Mouse (Mus musculus): ENCODE results near the gene Gm20696. TPM values are rescaled to one million over a fixed set of nuclear protein-coding genes. Genes with fewer than 3 reads are reported as not detected.

Gene Gm20696
- polyA plus RNA-seq, 1 experiment from 2014 or later, result 2.6 TPM

DNA sequence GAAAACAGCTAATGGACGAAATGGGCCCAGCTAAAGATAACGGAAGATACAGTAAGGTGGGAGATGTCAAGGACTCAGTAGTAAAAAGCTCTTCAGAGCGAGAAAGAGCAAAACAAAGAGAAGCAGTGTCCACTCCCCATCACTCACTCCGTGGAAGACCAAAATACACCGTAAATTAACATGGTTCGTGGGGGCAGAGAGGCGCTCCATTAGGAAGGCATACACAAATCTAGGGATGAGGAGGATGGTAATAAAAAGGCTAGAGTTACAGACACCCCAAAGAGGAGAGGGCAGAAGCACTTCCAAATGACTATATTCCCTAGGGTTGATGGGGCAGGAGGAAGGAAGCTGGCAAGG lies 390.3 kb downstream of the Gm20696 start:
- Histone ChIP-seq H3K4me1 (replicated peaks) (peaks cover 15% of the 10 kb centered on the region), H3K9me3 (replicated peaks) (no peaks in the 10 kb centered on the region), H3K4me2 (no peak overlapping the region), H3K36me3 (no peaks in the 10 kb centered on the region), H3K27ac (ENCODE audit: poor library complexity, severe bottlenecking) (no peak overlapping the region), H3K27me3 (replicated peaks) (no peaks in the 10 kb centered on the region), H3K9ac (no peak overlapping the region), H3K4me3 (no peak overlapping the region)
- no peak for ATAC-seq (ENCODE audit: insufficient number of reproducible peaks, low FRiP score)
- WGBS, result 44% methylated on average over 7 of the region's 7 CpGs

DNA sequence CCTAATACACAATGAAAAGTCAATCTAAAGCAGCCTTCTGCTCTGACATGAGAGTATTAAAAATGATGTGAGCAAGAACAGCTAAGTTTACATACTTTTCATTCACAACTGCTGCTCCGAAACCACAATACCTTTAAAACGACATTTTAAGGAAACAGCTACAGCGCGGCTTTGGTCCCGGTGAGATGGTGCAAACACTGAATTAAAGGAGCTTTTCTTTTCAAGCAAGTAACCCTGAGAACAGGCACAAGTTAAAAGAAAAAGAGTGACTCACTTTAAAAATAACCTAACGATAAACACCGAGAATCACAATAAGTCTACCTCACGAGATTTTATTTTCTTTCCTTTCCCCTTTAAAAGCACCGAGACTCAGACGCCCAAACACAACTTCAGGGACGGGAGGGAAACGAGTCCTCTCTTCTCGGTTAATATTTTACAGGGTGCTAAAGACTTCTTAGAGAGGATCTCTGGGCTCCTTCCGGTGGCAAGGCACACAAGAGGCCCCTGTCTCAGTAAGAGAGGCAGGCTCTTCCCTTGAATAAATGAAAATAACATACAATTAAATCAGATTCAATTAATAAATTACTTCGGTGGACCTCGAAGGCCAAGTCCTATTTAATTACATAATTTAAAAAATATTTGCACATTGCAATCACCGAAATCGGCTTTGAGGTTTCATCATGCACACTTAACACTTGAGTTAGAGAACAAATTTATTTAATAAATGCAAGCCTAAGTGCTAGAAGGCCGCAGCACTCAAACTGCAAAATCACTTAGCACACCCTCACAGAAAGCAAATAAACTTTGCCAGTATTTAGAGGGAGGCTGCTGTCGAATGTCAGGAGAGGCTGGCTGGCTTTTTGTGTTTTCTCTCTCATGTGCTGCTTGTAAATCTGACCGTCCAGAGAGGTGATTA lies 391.0 kb downstream of the Gm20696 start:
- no peak overlapping the region for H3K9ac ChIP-seq
- no peaks in the 10 kb centered on the region for H3K36me3 ChIP-seq
- peaks cover 19% of the 10 kb centered on the region for H3K4me1 ChIP-seq (replicated peaks)
- no peak overlapping the region for H3K4me2 ChIP-seq
- ATAC-seq (ENCODE audit: insufficient number of reproducible peaks, low FRiP score), result no peak
- no peaks in the 10 kb centered on the region for H3K9me3 ChIP-seq (replicated peaks)
- no peak overlapping the region for H3K4me3 ChIP-seq
- 56% methylated on average over 21 of the region's 21 CpGs for WGBS
- H3K27ac ChIP-seq (ENCODE audit: poor library complexity, severe bottlenecking), result no peak overlapping the region
- no peaks in the 10 kb centered on the region for H3K27me3 ChIP-seq (replicated peaks)

DNA sequence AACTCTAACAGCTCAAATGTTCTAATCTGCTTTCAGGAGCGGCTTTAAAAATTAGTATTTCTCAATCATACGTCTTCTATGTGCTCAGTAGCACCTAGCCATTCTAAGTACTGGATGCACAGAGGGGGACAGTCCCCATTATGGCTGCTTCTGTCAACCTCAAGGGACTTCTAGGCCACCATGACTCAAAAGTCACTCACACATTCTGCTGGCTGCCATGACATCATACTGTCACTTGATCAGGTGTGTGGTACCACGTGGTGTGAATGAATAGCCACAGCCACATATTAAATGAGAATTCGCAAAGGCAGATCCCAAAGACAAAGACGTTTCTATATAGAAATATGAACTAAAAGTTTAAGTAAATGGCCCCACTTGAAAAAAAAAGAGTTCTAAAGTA lies 391.9 kb downstream of the Gm20696 start:
- Histone ChIP-seq H3K27me3 (replicated peaks) (no peaks in the 10 kb centered on the region), H3K9ac (no peak overlapping the region), H3K27ac (ENCODE audit: poor library complexity, severe bottlenecking) (no peak overlapping the region), H3K4me1 (replicated peaks) (peaks cover 19% of the 10 kb centered on the region), H3K4me2 (no peak overlapping the region), H3K9me3 (replicated peaks) (no peaks in the 10 kb centered on the region), H3K36me3 (no peaks in the 10 kb centered on the region), H3K4me3 (no peak overlapping the region)
- ATAC-seq (ENCODE audit: insufficient number of reproducible peaks, low FRiP score), result no peak
- 87% methylated on average over 5 of the region's 5 CpGs for whole genome bisulfite sequencing

DNA sequence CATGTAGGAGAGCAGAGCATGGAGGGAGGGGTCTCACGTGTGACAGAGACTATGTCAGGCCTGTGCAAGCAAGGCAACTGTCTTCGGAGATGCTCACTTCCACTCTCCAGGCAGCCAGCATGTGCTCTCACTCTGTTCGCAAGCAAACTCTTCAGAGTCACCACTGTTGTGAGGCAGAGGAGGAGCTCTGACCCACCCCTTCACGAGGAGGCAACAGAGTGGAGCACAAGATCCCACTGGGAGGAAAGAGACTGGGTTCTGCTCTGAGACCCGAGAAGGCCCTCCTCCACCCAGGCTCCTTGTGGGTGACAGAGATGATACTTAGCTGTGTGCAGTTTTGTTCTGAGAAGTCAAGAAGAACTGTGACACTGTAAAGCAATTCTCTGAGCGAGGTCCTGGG lies 392.4 kb downstream of the Gm20696 start:
- Histone ChIP-seq H3K9me3 (replicated peaks) (no peaks in the 10 kb centered on the region), H3K36me3 (no peaks in the 10 kb centered on the region), H3K4me3 (no peak overlapping the region), H3K27me3 (replicated peaks) (no peaks in the 10 kb centered on the region), H3K9ac (no peak overlapping the region), H3K4me1 (replicated peaks) (peaks cover 19% of the 10 kb centered on the region), H3K4me2 (no peak overlapping the region), H3K27ac (ENCODE audit: poor library complexity, severe bottlenecking) (no peak overlapping the region)
- 66% methylated on average over 6 of the region's 6 CpGs for WGBS
- ATAC-seq (ENCODE audit: insufficient number of reproducible peaks, low FRiP score), result no peak

DNA sequence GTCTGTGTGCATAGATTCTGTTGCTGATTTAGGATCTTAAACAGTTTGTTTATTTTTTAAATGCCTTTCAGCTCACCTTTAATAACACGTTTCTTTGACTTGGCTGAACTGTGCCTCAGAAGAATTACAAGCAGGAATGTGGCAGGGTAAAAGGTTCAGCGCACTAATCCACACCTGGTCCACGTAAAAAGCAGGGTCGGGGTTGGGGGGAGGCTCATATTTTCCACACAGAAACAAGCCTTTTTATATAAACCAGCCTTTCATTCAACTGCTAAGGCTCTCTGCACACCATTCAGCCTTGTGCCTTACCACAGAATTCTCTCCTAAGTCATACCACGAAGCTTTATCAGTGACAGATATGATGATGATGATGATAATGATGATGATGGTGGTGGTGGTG lies 393.4 kb downstream of the Gm20696 start:
- Histone ChIP-seq H3K9ac (no peak overlapping the region), H3K36me3 (no peaks in the 10 kb centered on the region), H3K4me2 (no peak overlapping the region), H3K4me3 (no peak overlapping the region), H3K4me1 (replicated peaks) (peaks cover 25% of the 10 kb centered on the region), H3K9me3 (replicated peaks) (no peaks in the 10 kb centered on the region), H3K27me3 (replicated peaks) (no peaks in the 10 kb centered on the region), H3K27ac (ENCODE audit: poor library complexity, severe bottlenecking) (no peak overlapping the region)
- ATAC-seq (ENCODE audit: insufficient number of reproducible peaks, low FRiP score), result no peak
- 81% methylated on average over 5 of the region's 5 CpGs for WGBS

DNA sequence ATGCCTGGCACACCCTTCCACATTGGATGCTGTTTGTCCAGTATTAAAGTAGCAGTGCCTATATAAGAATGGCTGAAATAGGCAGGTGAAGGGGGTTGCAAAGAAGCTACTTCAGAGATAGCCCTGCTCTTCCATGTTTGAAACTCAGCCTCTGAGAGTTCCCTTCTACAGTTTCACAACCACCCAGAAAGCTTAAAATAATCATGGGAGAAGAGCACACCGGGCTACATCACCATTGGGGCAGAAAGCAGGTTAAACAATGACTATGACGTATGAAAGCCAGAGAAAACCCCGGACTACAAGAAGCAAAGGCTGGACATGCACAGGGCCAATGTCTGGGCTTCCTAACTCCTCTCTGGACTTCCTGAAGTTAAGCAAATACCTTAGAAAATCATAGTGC lies 394.4 kb downstream of the Gm20696 start:
- Histone ChIP-seq H3K9me3 (replicated peaks) (no peaks in the 10 kb centered on the region), H3K4me3 (no peak overlapping the region), H3K9ac (no peak overlapping the region), H3K4me2 (no peak overlapping the region), H3K27ac (ENCODE audit: poor library complexity, severe bottlenecking) (no peak overlapping the region), H3K27me3 (replicated peaks) (no peaks in the 10 kb centered on the region), H3K4me1 (replicated peaks) (peaks cover 28% of the 10 kb centered on the region), H3K36me3 (no peaks in the 10 kb centered on the region)
- ATAC-seq (ENCODE audit: insufficient number of reproducible peaks, low FRiP score), result no peak
- WGBS, result 70% methylated on average over 3 of the region's 3 CpGs

DNA sequence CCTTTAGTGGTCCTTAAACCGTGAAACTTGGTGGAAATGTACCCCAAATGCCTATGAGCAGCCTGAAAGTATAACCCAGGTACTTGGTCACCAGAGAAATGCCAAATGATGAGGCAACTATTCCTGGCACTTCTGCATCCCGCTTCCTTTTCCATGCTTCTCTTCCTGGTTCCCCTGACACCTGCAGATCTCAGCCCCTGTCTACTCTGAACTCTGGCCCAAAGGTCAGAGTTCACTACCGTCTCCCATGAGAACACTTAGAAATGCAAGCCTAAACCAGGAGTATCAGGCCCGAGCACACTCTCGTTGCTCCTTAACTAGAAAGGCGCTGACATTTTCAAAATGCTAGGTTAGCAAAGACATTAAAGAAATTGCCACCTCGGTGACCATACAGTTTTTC lies 394.9 kb downstream of the Gm20696 start:
- no peak for ATAC-seq (ENCODE audit: insufficient number of reproducible peaks, low FRiP score)
- Histone ChIP-seq H3K9ac (no peak overlapping the region), H3K9me3 (replicated peaks) (no peaks in the 10 kb centered on the region), H3K4me1 (replicated peaks) (peaks cover 28% of the 10 kb centered on the region), H3K27ac (ENCODE audit: poor library complexity, severe bottlenecking) (no peak overlapping the region), H3K4me3 (no peak overlapping the region), H3K4me2 (no peak overlapping the region), H3K27me3 (replicated peaks) (no peaks in the 10 kb centered on the region), H3K36me3 (no peaks in the 10 kb centered on the region)
- WGBS, result 77% methylated on average over 7 of the region's 7 CpGs

DNA sequence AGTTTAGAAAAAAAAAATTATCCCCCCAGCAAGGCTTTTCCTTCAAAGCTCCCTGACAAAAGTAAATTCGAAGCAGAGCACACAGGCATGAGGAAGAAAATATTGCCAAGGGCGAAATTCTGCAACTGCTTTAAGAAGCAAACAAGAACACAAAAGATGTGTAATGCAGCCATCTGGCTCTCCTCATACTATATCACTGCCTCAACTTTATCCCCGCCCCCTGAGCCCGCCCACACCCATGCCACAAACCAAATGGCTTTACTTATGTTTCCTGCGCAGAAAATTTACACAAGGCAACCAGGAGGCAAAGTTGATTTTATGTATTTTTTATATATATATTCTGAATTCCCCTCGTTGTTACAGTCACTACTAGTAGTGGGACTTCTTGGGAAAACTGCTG lies 396.7 kb downstream of the Gm20696 start:
- no peak overlapping the region for H3K9ac ChIP-seq
- H3K4me2 ChIP-seq, result no peak overlapping the region
- peaks cover 37% of the 10 kb centered on the region for H3K4me1 ChIP-seq (replicated peaks)
- no peak overlapping the region for H3K27ac ChIP-seq (ENCODE audit: poor library complexity, severe bottlenecking)
- H3K36me3 ChIP-seq, result no peaks in the 10 kb centered on the region
- 72% methylated on average over 6 of the region's 6 CpGs for WGBS
- H3K4me3 ChIP-seq, result no peak overlapping the region
- H3K27me3 ChIP-seq (replicated peaks), result no peaks in the 10 kb centered on the region
- no peaks in the 10 kb centered on the region for H3K9me3 ChIP-seq (replicated peaks)
- no peak for ATAC-seq (ENCODE audit: insufficient number of reproducible peaks, low FRiP score)

DNA sequence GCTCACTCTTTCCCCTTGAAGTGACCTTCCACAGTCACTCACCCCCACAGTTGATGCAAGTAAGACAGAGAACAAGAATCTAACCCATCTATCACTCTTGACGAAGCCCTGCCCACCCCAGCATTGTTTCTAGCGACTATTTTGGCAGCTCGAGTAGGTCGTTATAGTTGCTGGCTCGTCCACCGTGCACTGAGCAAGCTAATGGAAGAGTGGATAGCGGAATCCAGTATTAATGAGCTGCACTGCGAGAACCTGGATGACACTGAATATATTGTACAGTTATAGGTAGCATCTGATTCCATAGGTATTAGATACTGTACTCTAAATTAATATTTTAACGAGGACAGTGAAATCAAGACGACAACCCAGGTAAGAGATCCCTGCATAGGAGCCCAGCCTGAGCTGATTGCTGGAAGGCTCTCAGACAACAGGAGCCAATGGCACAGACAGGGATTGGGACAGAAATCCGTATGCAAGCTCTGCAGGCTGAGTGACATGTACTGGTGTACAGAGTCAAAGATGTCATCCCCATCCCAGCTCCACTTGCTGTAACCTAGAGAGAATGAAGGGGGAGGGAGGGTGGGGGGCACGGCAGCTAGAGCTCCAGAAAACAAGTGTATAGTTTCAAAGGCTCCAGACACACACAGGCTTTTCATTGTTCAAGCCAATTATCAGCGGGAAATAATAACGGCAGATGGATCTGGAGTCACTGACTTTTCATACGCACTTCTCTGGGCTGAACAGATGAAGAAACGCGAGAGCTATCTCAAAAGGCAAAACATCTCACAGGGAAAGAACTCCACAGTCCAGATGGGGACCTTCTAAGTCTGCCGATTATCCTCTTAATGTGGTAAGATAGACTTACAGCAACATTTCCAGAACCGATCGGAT lies 398.2 kb downstream of the Gm20696 start:
- H3K27me3 ChIP-seq (replicated peaks), result no peaks in the 10 kb centered on the region
- no peaks in the 10 kb centered on the region for H3K9me3 ChIP-seq (replicated peaks)
- peaks cover 44% of the 10 kb centered on the region for H3K4me1 ChIP-seq (replicated peaks)
- no peak for ATAC-seq (ENCODE audit: insufficient number of reproducible peaks, low FRiP score)
- WGBS, result 59% methylated on average over 20 of the region's 20 CpGs
- H3K36me3 ChIP-seq, result no peaks in the 10 kb centered on the region
- no peak overlapping the region for H3K9ac ChIP-seq
- H3K27ac ChIP-seq (ENCODE audit: poor library complexity, severe bottlenecking), result no peak overlapping the region
- no peak overlapping the region for H3K4me3 ChIP-seq
- no peak overlapping the region for H3K4me2 ChIP-seq

DNA sequence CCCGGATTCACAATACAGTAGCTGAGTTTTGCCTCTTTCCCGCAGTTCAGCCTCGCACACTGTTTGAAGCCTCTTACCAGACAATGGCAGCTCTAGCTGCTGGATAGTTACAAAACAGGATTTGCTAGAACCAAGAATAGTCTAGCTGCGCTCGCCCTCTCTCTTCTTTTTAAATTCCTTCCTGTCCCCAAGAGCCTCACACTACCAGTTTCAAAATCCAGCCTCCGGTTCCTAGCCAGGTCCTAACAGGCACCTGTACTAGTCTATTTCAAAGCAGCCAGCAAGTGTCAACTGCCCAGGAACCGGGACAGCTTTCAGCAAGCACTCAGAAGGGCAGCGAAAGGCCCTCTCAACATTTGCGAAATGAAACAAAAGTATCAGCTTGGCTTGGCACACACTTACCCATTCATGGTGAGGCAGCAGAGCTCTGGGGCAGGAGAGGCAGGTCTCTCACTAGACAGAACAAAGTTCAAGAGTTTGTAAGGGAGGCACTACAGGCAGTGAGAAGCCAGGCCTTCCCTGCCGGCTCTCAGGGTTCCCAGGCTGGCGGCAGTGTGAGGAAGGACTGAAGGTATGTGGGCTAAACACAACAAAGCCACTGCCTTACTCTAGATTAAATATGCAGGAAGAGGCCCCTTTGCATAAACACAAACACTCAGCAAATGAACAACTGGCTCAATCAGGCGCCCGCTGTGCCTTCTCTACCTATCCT lies 400.5 kb downstream of the Gm20696 start:
- no peaks in the 10 kb centered on the region for H3K36me3 ChIP-seq
- peaks cover 61% of the 10 kb centered on the region for H3K4me1 ChIP-seq (replicated peaks)
- peak overlapping the region; percentile 34 for H3K4me3 ChIP-seq
- peak overlapping the region; percentile 64 for H3K4me2 ChIP-seq
- H3K9ac ChIP-seq, result peak overlapping the region; percentile 57
- H3K27me3 ChIP-seq (replicated peaks), result no peaks in the 10 kb centered on the region
- H3K27ac ChIP-seq (ENCODE audit: poor library complexity, severe bottlenecking), result peak overlapping the region; percentile 94
- ATAC-seq (ENCODE audit: insufficient number of reproducible peaks, low FRiP score), result peak; percentile 57; the same call in 1 of the 2 replicates
- H3K9me3 ChIP-seq (replicated peaks), result no peaks in the 10 kb centered on the region
- 18% methylated on average over 13 of the region's 13 CpGs for WGBS

DNA sequence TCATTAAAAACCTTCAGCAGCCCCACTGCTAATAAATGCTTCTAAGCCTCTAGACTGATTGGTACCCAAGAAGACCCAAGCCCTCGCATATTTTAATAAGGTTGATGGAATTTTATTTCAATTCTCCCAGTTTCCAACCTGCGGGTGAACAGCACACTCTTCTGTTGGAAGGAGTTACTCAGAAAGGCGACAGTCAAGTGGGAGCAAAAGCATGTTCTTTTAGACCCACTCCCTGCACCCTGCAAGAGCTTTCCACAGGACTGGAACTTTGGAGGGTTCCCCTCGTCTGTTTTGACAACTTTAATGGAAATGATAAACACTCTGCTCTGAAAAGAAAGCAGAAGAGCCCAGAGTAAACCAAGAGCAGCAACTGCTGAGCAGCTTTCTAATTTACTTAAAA lies 401.4 kb downstream of the Gm20696 start:
- no peak for ATAC-seq (ENCODE audit: insufficient number of reproducible peaks, low FRiP score)
- 37% methylated on average over 4 of the region's 4 CpGs for WGBS
- Histone ChIP-seq H3K36me3 (no peaks in the 10 kb centered on the region), H3K4me2 (peak overlapping the region; percentile 64), H3K9ac (0 out of 2 replicates have a peak overlapping the region, but pooled peaks have one; percentile 20), H3K27ac (ENCODE audit: poor library complexity, severe bottlenecking) (peak overlapping the region; percentile 94), H3K27me3 (replicated peaks) (no peaks in the 10 kb centered on the region), H3K4me3 (peak overlapping the region; percentile 34; the same call in 1 of the 2 replicates), H3K4me1 (replicated peaks) (peaks cover 64% of the 10 kb centered on the region), H3K9me3 (replicated peaks) (no peaks in the 10 kb centered on the region)
